Mouse (Mus musculus) brain, adult 2 months (tissue): ENCODE measurements around the gene Uqcc2.
A peak's percentile ranks its signal among the peaks of the same experiment; 100 is the strongest.

ENCODE experiments used
- DNase-seq: peaks from one replicate; pipeline ENCODE4 v3.0.0; 2011; ENCODE audit warnings: low read depth, low spot score

Gene Uqcc2

GRCm38 (mm10) chr17:27133551-27134141, at the start of gene Uqcc2:
TSS of gene Uqcc2 (minus strand) at chr17:27133916.
- DNase-seq: peak; percentile 99

GRCm38 (mm10) chr17:27182401-27182800, 48.7 kb upstream of the Uqcc2 start:
- DNase-seq: no peak

DNA sequence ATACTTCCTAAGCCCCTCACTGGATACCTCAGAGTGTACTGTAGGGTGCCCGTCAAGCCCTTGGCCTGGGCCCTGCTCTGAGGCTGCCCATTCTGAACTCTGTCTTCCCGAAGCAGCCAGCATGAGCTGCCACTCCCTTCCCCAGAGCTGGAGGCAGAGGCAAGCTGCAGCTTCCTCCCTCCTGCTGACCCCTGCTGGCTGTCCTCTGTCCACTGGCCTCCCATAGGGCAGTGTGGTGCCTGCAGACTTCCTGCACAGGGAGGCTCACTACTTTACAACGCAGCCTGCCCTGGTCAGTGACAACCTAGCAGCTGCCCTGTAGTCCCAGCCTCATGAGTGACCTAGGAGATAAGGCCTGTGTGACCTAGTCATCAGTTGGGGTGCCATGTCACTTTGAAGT, 48.0 kb upstream of the Uqcc2 start:
- no peak for DNase-seq

- no peak for DNase-seq
Observed at GRCm38 (mm10) chr17:27179681-27180280, 46.1 kb upstream of the Uqcc2 start.

DNA sequence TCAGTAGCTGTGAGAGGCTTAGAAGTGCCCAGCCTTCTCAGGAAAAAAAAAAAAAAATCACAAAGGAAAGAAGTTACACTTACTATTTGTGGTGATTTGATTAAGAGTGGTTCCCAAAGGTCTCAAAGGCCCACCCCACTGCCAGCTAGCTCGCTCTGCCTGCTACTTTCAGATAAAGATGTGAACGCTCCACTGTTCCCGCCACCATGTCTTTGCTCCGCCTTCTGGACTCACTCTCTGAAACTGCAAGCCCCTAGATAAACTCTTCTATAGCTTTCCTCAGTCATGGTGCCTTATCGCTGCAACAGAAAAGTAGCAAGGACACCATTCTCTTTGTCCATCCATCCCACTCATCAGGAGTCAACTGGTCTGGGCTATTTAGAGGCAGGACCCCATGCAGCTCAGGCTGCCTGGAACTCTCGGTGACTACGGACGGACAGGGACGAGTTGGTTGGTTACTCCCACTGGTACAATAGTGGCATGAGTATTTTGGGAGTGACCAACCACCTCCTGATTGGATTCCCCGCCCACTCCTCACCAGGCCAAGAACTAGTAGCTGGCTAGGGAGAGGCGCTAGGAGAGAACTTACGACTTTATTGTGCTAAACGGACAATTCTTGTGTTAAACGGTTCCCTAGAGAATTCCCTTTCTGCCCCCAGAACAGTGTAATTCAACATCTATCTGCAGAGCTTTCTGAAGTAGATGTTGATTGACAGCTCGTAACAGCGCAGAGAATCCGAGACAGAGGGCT, 44.9 kb upstream of the Uqcc2 start:
- DNase-seq: no peak

- DNase-seq: no peak
Observed at GRCm38 (mm10) chr17:27178019-27178418, 44.3 kb upstream of the Uqcc2 start.

DNA sequence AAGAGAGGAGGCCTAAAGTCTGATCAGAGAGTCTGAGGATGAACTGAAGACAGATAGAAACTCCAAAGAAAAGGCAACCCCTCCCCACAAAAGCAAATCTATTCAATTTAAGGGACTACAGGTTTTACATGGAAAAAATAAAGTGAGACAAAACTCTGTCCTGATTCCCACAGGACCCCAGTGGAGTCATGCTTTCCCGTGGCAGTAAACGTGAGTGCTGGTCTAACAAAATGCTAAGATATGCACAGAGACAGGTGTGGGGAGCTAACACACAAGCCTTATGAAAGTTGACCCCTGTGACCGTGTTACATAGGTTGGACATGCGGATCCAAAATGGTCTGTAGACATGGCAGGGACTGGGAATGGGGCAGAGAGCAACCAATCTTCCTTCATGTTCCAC, 43.0 kb upstream of the Uqcc2 start:
- no peak for DNase-seq

DNA sequence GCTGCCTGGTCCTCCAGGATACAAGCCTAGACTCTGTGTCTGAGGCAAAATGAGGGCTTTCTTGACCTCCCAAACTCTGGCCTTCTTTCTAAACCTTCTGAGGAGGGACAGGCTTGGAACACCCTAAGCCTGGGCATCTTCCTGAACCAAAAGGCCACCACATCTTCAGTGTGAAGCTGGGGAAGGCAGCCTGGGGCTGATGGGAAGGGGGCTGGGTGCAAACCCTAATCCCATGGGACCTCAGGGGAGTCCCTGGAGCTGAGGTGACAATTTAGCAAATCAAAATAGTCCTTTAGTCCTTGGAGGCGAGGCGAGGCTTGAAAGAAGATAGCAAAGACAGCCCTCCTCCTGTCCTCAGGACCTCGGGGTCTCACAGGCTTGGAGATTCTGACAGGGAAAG, 42.6 kb upstream of the Uqcc2 start:
- DNase-seq: no peak

- DNase-seq: no peak
Observed at GRCm38 (mm10) chr17:27175196-27175874, 41.6 kb upstream of the Uqcc2 start.

- no peak for DNase-seq
Observed at GRCm38 (mm10) chr17:27173715-27174114, 40.0 kb upstream of the Uqcc2 start.

GRCm38 (mm10) chr17:27172459-27172858, 38.7 kb upstream of the Uqcc2 start:
- no peak for DNase-seq

GRCm38 (mm10) chr17:27171121-27171520, 37.4 kb upstream of the Uqcc2 start:
- no peak for DNase-seq

GRCm38 (mm10) chr17:27169952-27170695, 36.4 kb upstream of the Uqcc2 start:
- peak; percentile 70 for DNase-seq

- no peak for DNase-seq
Observed at GRCm38 (mm10) chr17:27168569-27168968, 34.9 kb upstream of the Uqcc2 start.

GRCm38 (mm10) chr17:27167545-27167944, 33.8 kb upstream of the Uqcc2 start, which contains the start of gene Ip6k3:
TSS of gene Ip6k3 (minus strand) at chr17:27167795.
- DNase-seq: no peak

- no peak for DNase-seq
Observed at GRCm38 (mm10) chr17:27166901-27167300, 33.2 kb upstream of the Uqcc2 start.

- DNase-seq: peak; percentile 78
Observed at GRCm38 (mm10) chr17:27165054-27165773, 31.5 kb upstream of the Uqcc2 start.

- DNase-seq: no peak
Observed at GRCm38 (mm10) chr17:27160905-27161304, 27.2 kb upstream of the Uqcc2 start.

DNA sequence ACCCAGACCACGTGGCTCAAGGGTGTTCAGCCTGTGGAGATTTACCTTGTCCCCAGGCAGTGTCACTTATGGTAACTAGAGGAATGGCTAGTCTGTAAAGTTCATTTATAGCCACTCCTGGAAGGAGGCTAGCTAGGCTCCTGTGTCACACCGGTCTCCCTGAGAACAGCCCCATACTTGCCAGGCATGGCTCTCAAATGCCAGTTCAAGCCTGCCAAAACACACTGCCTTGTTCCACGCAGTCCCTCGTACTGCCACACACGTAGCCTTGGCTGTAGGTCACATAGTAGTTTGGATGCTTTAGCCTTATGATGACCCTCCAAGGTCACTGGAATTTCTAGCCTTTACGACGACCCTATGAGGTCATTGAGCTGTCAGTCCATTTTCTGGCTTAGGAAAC, 25.5 kb upstream of the Uqcc2 start:
- no peak for DNase-seq

- DNase-seq: no peak
Observed at GRCm38 (mm10) chr17:27158439-27158838, 24.7 kb upstream of the Uqcc2 start.

- DNase-seq: no peak
Observed at GRCm38 (mm10) chr17:27155752-27156151, 22.0 kb upstream of the Uqcc2 start.
